Mouse (Mus musculus) induced T-regulatory cell, adult 2 months (primary cell): ENCODE data around the gene Dennd2a.
"Not testable (repeated sequence)": the region's sequence is repeated elsewhere in the genome, so short reads cannot be mapped to it uniquely, and the experiment has no call there.

ENCODE experiments used
- DNase-seq: peaks from one replicate; pipeline ENCODE4 v3.0.0-alpha.2; 2012; ENCODE audit warnings: low read depth

Gene Dennd2a

DNA sequence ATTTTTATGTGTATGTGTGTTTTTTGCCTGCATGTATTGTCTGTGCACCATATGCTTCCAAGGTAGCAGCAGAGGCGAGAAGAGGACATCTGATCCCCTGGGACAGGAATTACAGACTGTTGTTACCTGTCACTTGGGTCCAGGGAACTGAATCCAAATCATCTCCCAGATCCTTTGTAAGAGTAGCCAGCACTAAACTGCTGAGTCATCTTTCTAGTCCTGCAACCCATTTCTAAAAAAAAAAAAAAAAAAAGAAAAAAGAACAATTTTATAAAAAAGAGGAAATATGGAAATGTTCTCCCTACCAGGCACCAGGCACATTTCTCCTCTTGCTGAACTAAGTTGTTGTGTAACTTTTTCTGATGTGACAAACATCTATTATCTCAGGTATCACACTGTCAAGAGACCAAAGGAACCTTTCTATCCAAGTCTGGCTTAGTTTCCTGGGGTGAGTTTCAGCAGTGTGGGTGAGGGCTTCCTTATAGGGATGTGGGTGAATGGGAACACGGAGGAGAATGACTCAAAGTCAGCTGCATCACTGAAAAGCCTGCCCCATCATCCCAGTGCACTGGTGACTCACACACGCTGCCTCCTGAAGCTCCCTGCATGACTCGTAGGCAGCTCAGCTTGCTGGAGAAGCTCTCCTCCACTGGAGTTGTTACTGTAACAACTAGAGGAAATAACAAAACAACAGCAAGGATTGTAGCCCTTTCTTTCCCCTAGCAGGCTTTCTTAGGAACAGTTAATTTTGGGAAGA, 110.1 kb downstream of the Dennd2a start:
- no peak for DNase-seq

DNA sequence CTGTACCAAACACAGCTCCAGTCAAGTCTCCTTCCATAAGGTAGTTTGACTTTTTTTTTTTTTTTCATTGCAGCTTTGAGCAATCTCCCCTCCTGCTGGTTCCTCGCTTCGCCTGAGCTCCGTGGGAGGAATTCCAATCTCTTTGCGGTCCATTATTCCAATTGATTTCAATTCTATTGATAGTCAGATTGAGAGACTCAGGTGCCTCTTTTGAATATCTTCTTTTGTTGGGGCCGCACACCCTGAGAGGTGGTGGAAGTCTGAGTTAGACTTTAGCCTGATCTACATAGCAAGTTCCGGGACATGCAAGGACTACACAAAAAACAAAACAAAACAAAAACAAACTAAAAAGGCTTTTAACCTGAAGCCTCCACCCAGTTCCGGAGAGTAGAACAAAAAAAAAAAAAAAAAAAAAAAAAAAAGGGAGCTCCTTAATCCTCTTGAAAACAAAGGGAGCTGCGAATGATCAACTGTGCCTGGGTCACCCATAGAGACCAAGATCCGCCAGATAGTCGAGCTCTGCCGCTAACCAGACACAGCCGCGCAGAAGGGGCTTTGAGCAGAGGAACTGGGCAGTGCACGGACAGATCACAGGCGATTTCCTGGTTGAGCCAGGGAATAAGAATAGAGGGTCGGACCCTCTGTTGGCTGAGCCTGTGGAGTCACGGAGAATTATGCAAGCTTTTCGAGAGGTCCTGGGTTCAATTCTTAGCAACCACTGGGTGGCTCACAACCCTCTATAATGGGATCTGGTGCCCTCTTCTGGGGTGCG, 111.7 kb downstream of the Dennd2a start:
- DNase-seq = no peak

GRCm38 (mm10) chr6:39442786-39443287, 114.8 kb downstream of the Dennd2a start:
- no peak for DNase-seq

- DNase-seq = no peak
Measured at GRCm38 (mm10) chr6:39440207-39440606, 117.5 kb downstream of the Dennd2a start.

DNA sequence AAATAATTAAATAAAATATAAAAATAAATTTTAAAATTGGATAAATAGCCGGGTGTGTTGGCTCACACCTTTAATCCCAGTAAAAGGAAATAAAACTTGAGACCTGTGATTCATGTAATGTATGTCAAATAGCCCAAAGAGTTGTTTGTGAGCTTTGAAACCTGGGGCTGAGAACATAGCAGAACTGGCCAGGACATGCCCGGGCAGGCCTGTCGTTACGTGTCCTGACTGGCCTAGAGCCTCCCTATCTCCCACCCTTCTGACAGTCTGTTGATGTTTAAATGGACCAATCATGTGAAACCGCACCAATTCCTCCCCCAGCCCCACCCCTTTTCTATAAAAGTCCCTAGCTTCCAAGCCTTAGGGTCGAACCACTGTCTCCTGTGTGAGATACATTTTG, 120.1 kb downstream of the Dennd2a start:
- DNase-seq = not testable (repeated sequence)

GRCm38 (mm10) chr6:39435875-39436274, 121.8 kb downstream of the Dennd2a start:
- DNase-seq = no peak

- DNase-seq = no peak
Measured at GRCm38 (mm10) chr6:39434886-39435492, 122.7 kb downstream of the Dennd2a start.

GRCm38 (mm10) chr6:39434111-39434885, 123.4 kb downstream of the Dennd2a start:
- DNase-seq = no peak

- DNase-seq = no peak
Measured at GRCm38 (mm10) chr6:39433701-39434100, 124.0 kb downstream of the Dennd2a start.

- DNase-seq = no peak
Measured at GRCm38 (mm10) chr6:39433174-39433573, 124.5 kb downstream of the Dennd2a start.

DNA sequence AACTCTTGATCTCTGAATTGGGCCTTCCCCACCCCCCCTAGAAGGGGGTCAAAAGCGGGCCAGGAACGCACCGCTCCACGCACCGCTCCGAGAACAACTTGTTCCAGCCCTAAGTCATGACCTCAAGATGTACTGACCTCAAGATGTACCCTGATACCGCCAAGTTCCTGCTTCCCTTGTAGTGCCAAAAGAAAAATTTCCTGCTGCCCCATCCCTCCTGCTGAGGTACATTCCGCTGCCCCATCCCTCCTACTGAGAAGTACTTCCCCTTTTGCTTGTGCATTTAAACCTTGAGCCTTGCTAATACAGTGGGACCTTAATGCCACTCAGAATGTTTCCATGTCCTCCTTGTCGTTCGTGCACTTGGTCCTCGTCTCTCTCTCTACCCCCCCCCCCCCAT, 126.9 kb downstream of the Dennd2a start:
- DNase-seq = no peak

GRCm38 (mm10) chr6:39429007-39429788, 128.5 kb downstream of the Dennd2a start:
- DNase-seq = no peak

- DNase-seq = no peak
Measured at GRCm38 (mm10) chr6:39427276-39428003, 130.2 kb downstream of the Dennd2a start.

- no peak for DNase-seq
Measured at GRCm38 (mm10) chr6:39426725-39427124, 130.9 kb downstream of the Dennd2a start.

GRCm38 (mm10) chr6:39425181-39425580, 132.5 kb downstream of the Dennd2a start:
- no peak for DNase-seq

DNA sequence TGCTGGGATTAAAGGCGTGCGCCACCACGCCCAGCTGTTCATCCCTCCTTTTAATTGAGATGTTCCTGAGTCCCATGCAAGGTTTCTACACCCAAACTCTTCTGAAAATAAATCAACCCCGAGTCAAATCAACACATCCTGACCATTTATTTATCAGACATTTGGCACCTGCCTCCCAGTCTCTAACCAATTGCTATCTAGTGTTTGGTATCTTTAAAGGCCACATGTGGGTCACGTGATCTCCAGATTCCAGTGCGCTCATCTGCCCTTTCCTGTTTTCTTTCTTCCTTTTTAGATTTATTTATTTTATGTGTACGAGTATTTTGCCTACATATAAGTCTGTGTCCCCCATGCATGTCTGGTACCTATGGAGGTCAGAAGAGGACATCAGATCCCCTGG, 134.0 kb downstream of the Dennd2a start:
- DNase-seq = no peak

- DNase-seq = no peak
Measured at GRCm38 (mm10) chr6:39423130-39423551, 134.5 kb downstream of the Dennd2a start.

GRCm38 (mm10) chr6:39420867-39421266, 136.8 kb downstream of the Dennd2a start:
- no peak for DNase-seq

- peak; percentile 87 for DNase-seq
Measured at GRCm38 (mm10) chr6:39419851-39420721, 137.6 kb downstream of the Dennd2a start, which contains the start of gene Mkrn1. Gene Mkrn1 (minus strand): TSS chr6:39420462.
